1 mouse cellular context compared by ENCODE assay signal in genomic region chr5:53243933-53244332, GRCm38 (mm10).
TF ChIP-seq lines count a peak whose summit lies in the region.

No protein-coding gene starts in this region.

TF ChIP-seq in myocyte, 11 proteins besides CTCF, POLR2A, EP300 and RAD21 (continued from another document):
- peak in 1 of 3 experiments; percentile 61 for TF ChIP-seq MYOG (IDR thresholded peaks at IDR 0.05; ENCODE audit: control insufficient read depth in 1 of 3, insufficient read depth in 1 of 3, insufficient read length in 2 of 3, low read depth in 2 of 3)
- TF ChIP-seq MAX (IDR thresholded peaks at IDR 0.05; ENCODE audit: low read depth), result no peak
- no peak for TF ChIP-seq REST (IDR thresholded peaks at IDR 0.05; ENCODE audit: insufficient read depth, insufficient read length)
- TF ChIP-seq TCF12 (IDR thresholded peaks at IDR 0.05; ENCODE audit: insufficient read depth, poor library complexity, severe bottlenecking), result no peak
- no peak for TF ChIP-seq TCF3 (IDR thresholded peaks at IDR 0.05; ENCODE audit: insufficient read length, low read depth)
- no peak for TF ChIP-seq USF1 (IDR thresholded peaks at IDR 0.05; ENCODE audit: low read depth)
- TF ChIP-seq MYOD1 (IDR thresholded peaks at IDR 0.05; ENCODE audit: control insufficient read depth in 1 of 3, insufficient read length in 2 of 3, low read depth in 2 of 3), result peak in 2 of 3 experiments; percentile 34 to 55
- TF ChIP-seq CEBPB (IDR thresholded peaks at IDR 0.05; ENCODE audit: insufficient read depth, poor library complexity, severe bottlenecking), result no peak
- TF ChIP-seq POLR2AphosphoS2 (IDR thresholded peaks at IDR 0.05; ENCODE audit: insufficient read length, low read depth), result no peak
- no peak for TF ChIP-seq SRF (IDR thresholded peaks at IDR 0.05; ENCODE audit: control insufficient read depth, insufficient read length, low read depth)
